Mouse (Mus musculus) ES-E14 (cell line): ENCODE measurements around the gene Vtn.

Source experiments
- CHD2 ChIP-seq: IDR thresholded peaks from 2 replicates; pipeline ENCODE4 v1.6.1; 2014; ENCODE audit warnings: mild to moderate bottlenecking, low read depth, low read length, inconsistent platforms
- MAFK ChIP-seq: IDR thresholded peaks from 2 replicates; pipeline ENCODE4 v1.6.1; 2014; ENCODE audit warnings: mild to moderate bottlenecking, low read depth, low read length, inconsistent platforms; ENCODE audit not compliant: insufficient read depth

DNA sequence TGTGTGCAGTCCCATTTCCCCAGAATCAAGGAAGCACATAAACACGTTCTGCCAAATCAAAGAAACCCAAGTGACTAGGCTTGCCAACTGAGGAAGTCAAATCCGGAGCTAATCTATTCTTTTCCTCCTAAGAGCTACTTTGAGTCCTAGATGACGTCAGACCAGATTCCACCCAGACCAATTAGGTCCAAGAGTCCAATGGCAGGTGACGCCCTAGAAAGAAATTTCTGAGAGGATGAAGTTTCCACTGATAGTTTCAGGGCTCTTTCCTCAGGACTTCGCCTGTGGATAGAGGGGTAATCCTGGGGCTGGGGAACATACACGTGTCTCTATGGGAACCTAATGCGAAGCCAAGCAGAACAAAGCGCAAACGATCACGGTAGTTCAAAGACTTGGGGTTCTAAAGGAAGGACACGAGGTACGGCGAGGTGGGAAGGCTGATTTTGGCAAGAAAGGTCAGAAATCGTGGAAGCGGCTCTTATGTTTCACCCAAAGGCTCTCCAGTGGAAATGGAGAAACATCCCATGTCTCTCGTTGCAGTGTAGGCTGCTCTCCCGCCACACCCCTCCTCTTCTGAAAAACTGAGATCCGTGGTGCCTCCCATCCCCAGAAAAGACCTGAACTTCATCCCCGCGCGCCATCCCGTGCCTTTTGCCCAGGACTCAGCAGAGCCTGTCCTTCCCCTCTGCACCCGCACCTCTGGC lies 36.6 kb downstream of the Vtn start:
- no peak for TF ChIP-seq MAFK
- no peak for TF ChIP-seq CHD2
